Mouse (Mus musculus) C2C12 (cell line): ENCODE data around the gene Oaf. TPM values are rescaled to one million over a fixed set of nuclear protein-coding genes. Genes with fewer than 3 reads are reported as not detected.

Experiments used
- H3K27me3 ChIP-seq: one replicate; pipeline ENCODE4 v1.6.1; 2011; ENCODE audit not compliant: control insufficient read depth, insufficient read depth, insufficient read length
- H3K36me3 ChIP-seq: one replicate; pipeline ENCODE4 v1.6.1; 2011; ENCODE audit not compliant: control insufficient read depth, insufficient read depth
- H3K4me3 ChIP-seq: one replicate; pipeline ENCODE4 v1.5.1; 2011; ENCODE audit warnings: mild to moderate bottlenecking, control low read depth; ENCODE audit not compliant: poor library complexity, insufficient read depth, severe bottlenecking
- H3K79me2 ChIP-seq: one replicate; pipeline ENCODE4 v1.6.1; 2011; ENCODE audit not compliant: control insufficient read depth, insufficient read depth
- H3K79me3 ChIP-seq: one replicate; pipeline ENCODE4 v1.6.1; 2011; ENCODE audit warnings: low read depth, control low read depth
- H3ac ChIP-seq: one replicate; pipeline ENCODE3; 2011; ENCODE audit warnings: low read depth; ENCODE audit not compliant: control insufficient read depth, insufficient read length
- CEBPB ChIP-seq: IDR thresholded peaks from one replicate; pipeline ENCODE4 v1.6.1; 2011; ENCODE audit warnings: low read depth, mild to moderate bottlenecking, control low read depth, moderate library complexity
- CTCF ChIP-seq: IDR thresholded peaks from one replicate; pipeline ENCODE4 v1.5.1; 2011; ENCODE audit not compliant: control insufficient read depth, insufficient read depth, insufficient read length
- FOSL1 ChIP-seq: IDR thresholded peaks from one replicate; pipeline ENCODE4 v1.8.0; 2011; ENCODE audit warnings: mild to moderate bottlenecking, low read length; ENCODE audit not compliant: poor library complexity, insufficient read depth, severe bottlenecking
- MAX ChIP-seq: IDR thresholded peaks from one replicate; pipeline ENCODE4 v1.6.1; 2011; ENCODE audit warnings: mild to moderate bottlenecking, control low read depth
- MYOD1 ChIP-seq: IDR thresholded peaks from one replicate; pipeline ENCODE4 v1.6.1; 2011; ENCODE audit warnings: low read depth; ENCODE audit not compliant: control insufficient read depth, insufficient read length
- MYOG ChIP-seq: IDR thresholded peaks from one replicate; pipeline ENCODE4 v1.6.1; 2011; ENCODE audit not compliant: control insufficient read depth, insufficient read length; ENCODE audit errors: extremely low read depth
- USF1 ChIP-seq: IDR thresholded peaks from one replicate; pipeline ENCODE4 v1.6.1; 2011; ENCODE audit warnings: low read depth, mild to moderate bottlenecking, control low read depth, moderate library complexity
- polyA plus RNA-seq: library from polyadenylated mRNA; unstranded; fragments of >200 nt; fragmentation: generic; extraction: Trizol; gene quantifications from one replicate; pipeline ENCODE4 v1.2.1, GENCODE M21; 2012; ENCODE audit warnings: missing spikeins

Oaf gene
- polyA plus RNA-seq, 1 experiment: 86.9 TPM

GRCm38 (mm10) chr9:43231805-43232204, 7.9 kb downstream of the Oaf start:
- TF ChIP-seq USF1 (no peak), FOSL1 (no peak), CEBPB (no peak), MAX (no peak), MYOG (no peak), MYOD1 (no peak), CTCF (no peak)
- peaks cover 48% of the 10 kb centered on the region for H3K79me3 ChIP-seq
- no peak overlapping the region for H3ac ChIP-seq
- no peaks in the 10 kb centered on the region for H3K27me3 ChIP-seq
- H3K79me2 ChIP-seq: peaks cover 100% of the 10 kb centered on the region
- H3K4me3 ChIP-seq: no peak overlapping the region
- H3K36me3 ChIP-seq: no peaks in the 10 kb centered on the region

- Histone ChIP-seq H3ac (no peak overlapping the region), H3K27me3 (no peaks in the 10 kb centered on the region), H3K79me2 (peaks cover 99% of the 10 kb centered on the region), H3K36me3 (no peaks in the 10 kb centered on the region), H3K79me3 (peaks cover 41% of the 10 kb centered on the region), H3K4me3 (no peak overlapping the region)
- TF ChIP-seq MYOD1 (no peak), MYOG (no peak), CEBPB (no peak), CTCF (no peak), FOSL1 (no peak), MAX (no peak), USF1 (no peak)
Observed at GRCm38 (mm10) chr9:43230886-43231285, 8.8 kb downstream of the Oaf start.

GRCm38 (mm10) chr9:43229962-43230361, 9.7 kb downstream of the Oaf start:
- H3K79me3 ChIP-seq: peaks cover 33% of the 10 kb centered on the region
- no peak overlapping the region for H3ac ChIP-seq
- H3K36me3 ChIP-seq: no peaks in the 10 kb centered on the region
- peaks cover 97% of the 10 kb centered on the region for H3K79me2 ChIP-seq
- TF ChIP-seq MYOD1 (no peak), FOSL1 (no peak), MAX (no peak), MYOG (no peak), CEBPB (no peak), USF1 (no peak), CTCF (no peak)
- no peak overlapping the region for H3K4me3 ChIP-seq
- no peaks in the 10 kb centered on the region for H3K27me3 ChIP-seq

GRCm38 (mm10) chr9:43229398-43229895, 10.3 kb downstream of the Oaf start:
- TF ChIP-seq CTCF: no peak
- TF ChIP-seq MYOD1: no peak
- TF ChIP-seq FOSL1: no peak
- TF ChIP-seq MAX: no peak
- TF ChIP-seq USF1: no peak
- no peak for TF ChIP-seq CEBPB
- TF ChIP-seq MYOG: no peak
- Histone ChIP-seq H3K36me3 (no peaks in the 10 kb centered on the region), H3K4me3 (no peak overlapping the region), H3ac (no peak overlapping the region), H3K27me3 (no peaks in the 10 kb centered on the region), H3K79me3 (peaks cover 32% of the 10 kb centered on the region), H3K79me2 (peaks cover 95% of the 10 kb centered on the region)

- Histone ChIP-seq H3K79me2 (peaks cover 88% of the 10 kb centered on the region), H3K36me3 (peaks cover 3% of the 10 kb centered on the region), H3ac (no peak overlapping the region), H3K27me3 (no peaks in the 10 kb centered on the region), H3K4me3 (no peak overlapping the region), H3K79me3 (peaks cover 28% of the 10 kb centered on the region)
- TF ChIP-seq MAX: no peak
- TF ChIP-seq CEBPB: no peak
- TF ChIP-seq MYOD1: no peak
- no peak for TF ChIP-seq MYOG
- TF ChIP-seq CTCF: no peak
- no peak for TF ChIP-seq USF1
- TF ChIP-seq FOSL1: no peak
Observed at GRCm38 (mm10) chr9:43228745-43229144, 11.0 kb downstream of the Oaf start.

- Histone ChIP-seq H3K27me3 (no peaks in the 10 kb centered on the region), H3ac (no peak overlapping the region), H3K36me3 (peaks cover 3% of the 10 kb centered on the region), H3K79me3 (peaks cover 23% of the 10 kb centered on the region), H3K79me2 (peaks cover 77% of the 10 kb centered on the region), H3K4me3 (no peak overlapping the region)
- TF ChIP-seq MYOG (no peak), USF1 (no peak), CEBPB (no peak), CTCF (no peak), FOSL1 (no peak), MYOD1 (no peak), MAX (no peak)
Observed at GRCm38 (mm10) chr9:43227626-43228025, 12.1 kb downstream of the Oaf start.
